Mouse (Mus musculus) kidney, adult 11 months (tissue): ENCODE measurements at regions not wholly inside any gene's neighbourhood (a gene's known extent, or its start where the extent isn't known, plus 50 kb on each side); places are given as distances from the start of the nearest gene placed in this dataset.

Experiments
- DNase-seq: peaks from one replicate; pipeline ENCODE4 v3.0.0; 2022

GRCm38 (mm10) chr6:61127238-61127637 is 52.9 kb upstream of the Ccser1 start:
- DNase-seq: no peak

GRCm38 (mm10) chr6:61128211-61128610 is 51.9 kb upstream of the Ccser1 start:
- no peak for DNase-seq
